Mouse (Mus musculus) forebrain, embryonic 14.5 days (tissue): ENCODE results near the gene Gopc. TPM values are rescaled to one million over a fixed set of nuclear protein-coding genes. Genes with fewer than 3 reads are reported as not detected.

Experiments
- ATAC-seq: fragments of 200-750 bp; cut with Nextera tagmentation; 2 replicates; pipeline ENCODE4 v1.8.0; 2017; ENCODE audit warnings: mild to moderate bottlenecking, moderate library complexity
- DNase-seq: peaks from one replicate; pipeline ENCODE4 v3.0.0-alpha.2; 2015; ENCODE audit warnings: low spot score
- H3K27ac ChIP-seq: fragments of 300-500 bp; sonication (generic); 2 replicates; pipeline ENCODE4 v1.5.1; 2014; ENCODE audit warnings: low read depth, mild to moderate bottlenecking, control low read depth, low read length, moderate library complexity
- H3K27me3 ChIP-seq: fragments of 300-500 bp; sonication (generic); replicated peaks from 2 replicates; pipeline ENCODE4 v1.6.1; 2014; ENCODE audit warnings: low read length, control low read depth, mixed read lengths; ENCODE audit not compliant: control insufficient read depth, insufficient read depth
- H3K36me3 ChIP-seq: fragments of 300-500 bp; sonication (generic); 2 replicates; pipeline ENCODE4 v1.6.1; 2014; ENCODE audit warnings: low read length, control low read depth; ENCODE audit not compliant: control insufficient read depth, insufficient read depth
- H3K4me1 ChIP-seq: fragments of 300-500 bp; sonication (generic); 2 replicates; pipeline ENCODE4 v1.6.1; 2014; ENCODE audit warnings: antibody characterized with exemption, low read length, control low read depth; ENCODE audit not compliant: control insufficient read depth, insufficient read depth
- H3K4me2 ChIP-seq: fragments of 300-500 bp; sonication (generic); 2 replicates; pipeline ENCODE4 v1.6.1; 2014; ENCODE audit warnings: mild to moderate bottlenecking, control low read depth, low read length
- H3K4me3 ChIP-seq: fragments of 300-500 bp; sonication (generic); 2 replicates; pipeline ENCODE4 v1.5.1; 2014; ENCODE audit warnings: low read depth, low read length, control low read depth
- H3K9ac ChIP-seq: fragments of 300-500 bp; sonication (generic); 2 replicates; pipeline ENCODE4 v1.6.1; 2014; ENCODE audit warnings: mild to moderate bottlenecking, low read length, control low read depth, moderate library complexity
- H3K9me3 ChIP-seq: fragments of 300-500 bp; sonication (generic); replicated peaks from 2 replicates; pipeline ENCODE4 v1.6.1; 2016; ENCODE audit warnings: low read length, control low read depth, mixed read lengths; ENCODE audit not compliant: control insufficient read depth
- WGBS: fragments of 180-500 bp; shearing (Covaris S2); extraction: QIAGEN DNeasy Blood & Tissue Kit; methylation state at CpG from one replicate; pipeline ENCODE4 v1.1.7; 2014; 5-methylcytosine and 5-hydroxymethylcytosine counted together
- polyA plus RNA-seq: library from polyadenylated mRNA; unstranded; fragments of >200 nt; fragmentation: Nextera tagmentation; extraction: Ambion mirVana; gene quantifications from 2 replicates; pipeline ENCODE4 v1.2.1, GENCODE M21; 2014

Gopc gene
- polyA plus RNA-seq, 1 experiment from 2014 or later, result 14.8 TPM

GRCm38 (mm10) chr10:52377813-52378212 is 4.1 kb downstream of the Gopc start:
- no peaks in the 10 kb centered on the region for H3K36me3 ChIP-seq
- no peak for DNase-seq
- H3K27ac ChIP-seq, result no peak overlapping the region
- no peak overlapping the region for H3K9ac ChIP-seq
- no peaks in the 10 kb centered on the region for H3K27me3 ChIP-seq
- no peak overlapping the region for H3K4me2 ChIP-seq
- peaks cover 11% of the 10 kb centered on the region for H3K4me1 ChIP-seq
- 94% methylated on average over 2 of the region's 2 CpGs for WGBS
- no peak overlapping the region for H3K4me3 ChIP-seq
- ATAC-seq, result no peak
- H3K9me3 ChIP-seq, result no peaks in the 10 kb centered on the region

GRCm38 (mm10) chr10:52376422-52376821 is 5.5 kb downstream of the Gopc start:
- peaks cover 11% of the 10 kb centered on the region for H3K4me1 ChIP-seq
- WGBS, result 95% methylated on average over 2 of the region's 2 CpGs
- no peaks in the 10 kb centered on the region for H3K27me3 ChIP-seq
- ATAC-seq, result no peak
- H3K9me3 ChIP-seq, result no peaks in the 10 kb centered on the region
- H3K4me2 ChIP-seq, result no peak overlapping the region
- H3K9ac ChIP-seq, result no peak overlapping the region
- H3K27ac ChIP-seq, result no peak overlapping the region
- no peaks in the 10 kb centered on the region for H3K36me3 ChIP-seq
- H3K4me3 ChIP-seq, result no peak overlapping the region
- DNase-seq, result no peak

GRCm38 (mm10) chr10:52374651-52375050 is 7.3 kb downstream of the Gopc start:
- H3K4me2 ChIP-seq, result no peak overlapping the region
- H3K9me3 ChIP-seq, result no peaks in the 10 kb centered on the region
- no peaks in the 10 kb centered on the region for H3K27me3 ChIP-seq
- no peaks in the 10 kb centered on the region for H3K36me3 ChIP-seq
- no peak overlapping the region for H3K9ac ChIP-seq
- DNase-seq (no peak), ATAC-seq (no peak)
- H3K4me1 ChIP-seq, result peaks cover 10% of the 10 kb centered on the region
- no peak overlapping the region for H3K27ac ChIP-seq
- H3K4me3 ChIP-seq, result no peak overlapping the region

GRCm38 (mm10) chr10:52373834-52374233 is 8.1 kb downstream of the Gopc start:
- 87% methylated on average over 4 of the region's 4 CpGs for WGBS
- no peak for DNase-seq
- no peak for ATAC-seq
- H3K4me3 ChIP-seq, result no peak overlapping the region
- H3K9me3 ChIP-seq, result no peaks in the 10 kb centered on the region
- H3K27me3 ChIP-seq, result no peaks in the 10 kb centered on the region
- no peak overlapping the region for H3K9ac ChIP-seq
- H3K4me2 ChIP-seq, result no peak overlapping the region
- peaks cover 3% of the 10 kb centered on the region; the same call in 1 of the 2 replicates for H3K4me1 ChIP-seq
- no peak overlapping the region for H3K27ac ChIP-seq
- no peaks in the 10 kb centered on the region for H3K36me3 ChIP-seq

GRCm38 (mm10) chr10:52368376-52368775 is 13.5 kb downstream of the Gopc start:
- Histone ChIP-seq H3K9me3 (no peaks in the 10 kb centered on the region), H3K9ac (no peak overlapping the region), H3K4me2 (no peak overlapping the region), H3K27ac (no peak overlapping the region), H3K27me3 (no peaks in the 10 kb centered on the region), H3K4me1 (no peaks in the 10 kb centered on the region), H3K4me3 (no peak overlapping the region), H3K36me3 (no peaks in the 10 kb centered on the region)
- WGBS, result 85% methylated on average over 4 of the region's 4 CpGs
- no peak for DNase-seq
- no peak for ATAC-seq

- 0 out of 2 replicates have a peak, but pooled peaks cover 6% of the 10 kb centered on the region for H3K36me3 ChIP-seq
- H3K4me1 ChIP-seq, result no peaks in the 10 kb centered on the region
- ATAC-seq, result no peak
- no peak overlapping the region for H3K27ac ChIP-seq
- no peak overlapping the region for H3K4me2 ChIP-seq
- no peaks in the 10 kb centered on the region for H3K9me3 ChIP-seq
- no peaks in the 10 kb centered on the region for H3K27me3 ChIP-seq
- 83% methylated on average over 9 of the region's 9 CpGs for WGBS
- H3K4me3 ChIP-seq, result no peak overlapping the region
- no peak for DNase-seq
- H3K9ac ChIP-seq, result no peak overlapping the region
Observed at GRCm38 (mm10) chr10:52360862-52361609, 20.9 kb downstream of the Gopc start.

- Histone ChIP-seq H3K4me2 (no peak overlapping the region), H3K27me3 (no peaks in the 10 kb centered on the region), H3K27ac (no peak overlapping the region), H3K4me3 (no peak overlapping the region), H3K9me3 (no peaks in the 10 kb centered on the region), H3K36me3 (0 out of 2 replicates have a peak, but pooled peaks cover 6% of the 10 kb centered on the region), H3K9ac (no peak overlapping the region), H3K4me1 (no peaks in the 10 kb centered on the region)
- 96% methylated on average over 4 of the region's 4 CpGs for WGBS
- no peak for ATAC-seq
- no peak for DNase-seq
Observed at GRCm38 (mm10) chr10:52360241-52360735, 21.6 kb downstream of the Gopc start.

- Histone ChIP-seq H3K36me3 (0 out of 2 replicates have a peak, but pooled peaks cover 8% of the 10 kb centered on the region), H3K4me2 (no peak within 1 kb of the TSS), H3K4me1 (no peaks in the 10 kb centered on the region), H3K9me3 (no peaks in the 10 kb centered on the region), H3K4me3 (no peak within 1 kb of the TSS), H3K9ac (no peak within 1 kb of the TSS), H3K27me3 (no peaks in the 10 kb centered on the region), H3K27ac (no peak within 1 kb of the TSS)
- ATAC-seq (no peak), DNase-seq (no peak)
- WGBS, result 89% methylated on average over 2 of the region's 2 CpGs
Observed at GRCm38 (mm10) chr10:52358467-52358866, 23.5 kb downstream of the Gopc start, which contains the start of gene Gm26741. TSS of gene Gm26741 (plus strand) at chr10:52358767.

GRCm38 (mm10) chr10:52353184-52353583 is 28.7 kb downstream of the Gopc start:
- no peak overlapping the region for H3K4me3 ChIP-seq
- no peak overlapping the region for H3K4me2 ChIP-seq
- no peak overlapping the region for H3K9ac ChIP-seq
- no peak for DNase-seq
- 70% methylated on average over 9 of the region's 9 CpGs for WGBS
- peaks cover 40% of the 10 kb centered on the region for H3K36me3 ChIP-seq
- H3K9me3 ChIP-seq, result no peaks in the 10 kb centered on the region
- H3K4me1 ChIP-seq, result no peaks in the 10 kb centered on the region
- H3K27ac ChIP-seq, result no peak overlapping the region
- ATAC-seq, result no peak
- H3K27me3 ChIP-seq, result no peaks in the 10 kb centered on the region
